Mouse (Mus musculus): Measurements from ENCODE around the gene Cnih2.
"Not testable (repeated sequence)": the region's sequence is repeated elsewhere in the genome, so short reads cannot be mapped to it uniquely, and the experiment has no call there.

Cnih2 gene

GRCm38 (mm10) chr19:5093481-5094242 is 4.7 kb downstream of the Cnih2 start:
- no peak for DNase-seq

- no peak for DNase-seq
These were observed 6.2 kb downstream of the Cnih2 start for GRCm38 (mm10) chr19:5092083-5092482.

GRCm38 (mm10) chr19:5089324-5089723 is 9.0 kb downstream of the Cnih2 start:
- no peak for DNase-seq

- peak; percentile 98 for DNase-seq
These were observed 10.2 kb downstream of the Cnih2 start, which contains the start of gene Yif1a for GRCm38 (mm10) chr19:5087884-5088728. Yif1a (plus strand) TSS chr19:5088538.

- not testable (repeated sequence) for DNase-seq
These were observed 11.8 kb downstream of the Cnih2 start for GRCm38 (mm10) chr19:5086533-5086932.

DNA sequence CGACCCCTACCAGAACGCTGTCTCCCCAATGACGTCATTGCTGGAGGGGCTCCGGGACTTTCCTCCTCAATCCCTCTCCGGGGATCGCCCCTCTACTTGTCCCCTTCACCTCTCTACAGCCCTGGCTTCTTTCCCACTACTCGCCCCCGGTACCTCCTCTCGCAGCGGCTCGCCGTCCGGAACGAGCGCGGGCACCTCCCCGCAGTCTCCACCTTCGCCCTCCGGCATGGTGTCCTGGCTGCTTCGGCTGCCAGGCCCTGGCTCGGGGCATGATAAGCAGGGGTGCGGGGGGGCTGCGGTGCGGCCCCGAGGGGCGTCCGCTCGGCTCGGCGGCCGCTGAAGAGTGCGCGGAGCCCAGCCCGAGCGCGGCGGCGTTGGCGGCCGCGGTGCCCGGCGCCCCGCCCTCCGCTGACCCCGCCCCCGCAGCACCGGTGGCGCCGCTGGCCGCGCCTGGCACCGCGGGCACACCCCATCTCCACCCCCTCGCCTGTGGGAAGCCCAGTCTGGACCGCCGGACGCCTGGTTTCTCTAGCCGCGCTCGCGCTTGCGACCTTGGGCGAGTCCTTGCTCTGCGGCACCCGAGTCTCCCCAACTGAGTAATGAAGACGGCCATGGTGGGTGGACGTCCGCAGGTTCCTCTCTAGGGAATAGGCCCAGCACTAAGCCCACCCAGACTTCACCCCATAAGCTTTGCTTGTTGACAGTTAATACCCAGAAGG is 13.0 kb downstream of the Cnih2 start, which contains the start of gene Tmem151a:
Gene Tmem151a, minus strand, starts transcription at position 387 of the 719 bp plus-strand sequence.
- DNase-seq = no peak

- DNase-seq = no peak
These were observed 13.5 kb downstream of the Cnih2 start for GRCm38 (mm10) chr19:5084834-5085144.

DNA sequence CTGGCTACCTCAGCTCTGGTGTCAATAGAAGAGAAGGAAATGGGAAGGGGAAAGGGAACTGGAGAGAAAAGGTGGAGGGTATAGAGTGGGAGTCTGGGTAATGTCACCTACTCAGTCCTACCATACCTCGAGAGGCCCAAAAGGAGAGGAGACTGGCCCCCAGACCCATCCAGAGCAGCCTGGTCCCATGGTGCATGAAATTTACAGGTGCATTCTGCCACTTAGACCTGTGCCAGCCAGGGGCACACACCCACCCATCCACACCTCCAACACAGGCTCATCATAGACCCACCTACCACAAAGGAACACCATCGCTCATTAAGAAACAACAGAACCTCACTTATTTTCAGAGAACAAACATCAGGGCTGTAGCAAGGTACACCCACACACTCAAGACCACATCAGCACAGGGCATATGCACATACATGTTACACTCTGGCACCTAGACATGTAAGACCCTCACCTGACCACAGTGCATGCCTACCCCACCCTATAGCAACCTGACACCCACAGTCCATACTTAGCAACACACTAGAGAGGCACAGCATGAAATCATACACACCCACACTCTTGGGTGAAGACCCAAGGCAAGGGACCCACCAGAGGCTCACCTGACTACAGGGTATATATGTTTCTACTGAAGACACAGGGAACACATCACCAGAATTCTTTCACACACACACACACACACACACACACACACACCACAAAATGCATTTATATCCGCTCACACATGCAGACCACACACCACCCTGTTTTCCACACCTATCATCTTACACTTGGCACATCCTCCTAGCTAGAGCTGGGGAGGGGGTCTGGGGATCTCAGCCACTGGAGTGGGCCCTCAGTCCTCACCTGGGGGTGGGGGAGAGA is 14.1 kb downstream of the Cnih2 start:
- DNase-seq = no peak

DNA sequence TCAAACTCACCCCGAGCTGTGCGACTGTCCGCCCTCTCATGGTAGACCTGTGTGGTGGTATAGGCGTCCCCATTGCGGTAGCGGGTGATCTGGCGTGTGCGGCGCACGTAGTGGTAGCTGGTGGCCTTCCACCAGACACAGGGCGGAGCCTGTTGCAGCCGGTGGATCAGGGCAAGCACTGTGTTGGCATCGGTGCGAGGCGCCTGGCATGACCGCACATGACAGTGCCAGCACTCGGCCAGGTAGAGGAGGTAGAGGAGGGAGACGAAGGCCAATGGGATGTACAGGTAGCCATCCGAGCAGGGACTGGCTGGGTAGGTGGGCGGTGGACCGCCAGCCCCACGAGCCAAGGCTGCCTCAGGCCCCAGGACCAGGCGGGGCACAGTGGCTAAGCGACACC is 15.7 kb downstream of the Cnih2 start:
- no peak for DNase-seq

DNA sequence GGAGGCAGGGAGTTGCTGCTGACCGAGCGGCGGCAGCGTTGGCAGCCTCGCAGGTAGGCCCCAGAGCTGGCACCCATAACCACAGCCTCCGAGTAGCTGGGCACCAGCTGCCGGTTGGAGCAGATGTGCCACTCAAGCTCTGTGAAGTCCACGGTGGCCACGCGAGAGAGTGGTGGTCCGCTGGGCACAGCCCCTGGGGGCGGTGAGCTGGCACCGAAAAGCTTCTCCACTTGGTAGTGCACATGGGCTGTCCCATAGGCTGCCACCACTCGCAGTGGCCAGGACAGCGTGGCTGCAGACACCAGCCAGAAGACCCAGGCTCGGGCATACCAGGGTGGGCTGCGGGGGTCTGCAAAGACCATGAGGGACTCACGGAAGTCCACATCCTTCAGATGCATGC is 16.3 kb downstream of the Cnih2 start:
- no peak for DNase-seq

GRCm38 (mm10) chr19:5079279-5079678 is 19.0 kb downstream of the Cnih2 start:
- DNase-seq = no peak

GRCm38 (mm10) chr19:5073518-5073917 is 24.8 kb downstream of the Cnih2 start:
- no peak for DNase-seq

- DNase-seq = peak; percentile 72
These were observed 25.3 kb downstream of the Cnih2 start for GRCm38 (mm10) chr19:5073028-5073427.

DNA sequence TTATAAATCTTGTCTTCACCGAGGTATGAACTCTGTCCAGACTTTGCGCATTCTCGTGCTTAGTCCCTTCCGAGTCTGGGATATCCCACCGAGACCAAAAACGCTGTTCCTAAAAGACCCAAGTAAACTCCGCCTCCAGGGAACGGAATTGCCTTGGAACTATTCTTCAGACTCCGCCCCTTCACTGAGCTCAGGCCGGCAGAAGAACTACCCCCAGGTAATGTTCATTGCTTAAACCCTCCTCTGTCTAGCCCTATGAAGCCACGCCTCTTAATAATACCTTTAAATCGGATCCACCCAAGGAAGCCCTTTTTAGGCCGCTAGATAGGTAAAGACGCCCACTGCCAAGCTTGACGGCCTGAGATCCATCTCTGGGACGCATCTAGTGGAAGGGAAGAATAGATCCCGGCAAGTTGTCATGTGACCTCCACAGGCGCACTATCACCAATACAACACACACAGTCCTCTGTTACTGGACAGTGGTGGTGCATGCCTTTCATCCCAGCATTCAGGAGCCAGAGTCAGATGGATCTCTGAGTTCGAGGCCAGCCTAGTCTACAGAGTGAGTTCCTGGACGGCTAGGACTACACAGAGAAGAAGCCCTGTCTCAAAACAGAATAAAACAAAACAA is 25.8 kb downstream of the Cnih2 start:
- DNase-seq = peak; percentile 67

- peak; percentile 93 for DNase-seq
These were observed 26.6 kb downstream of the Cnih2 start for GRCm38 (mm10) chr19:5071545-5072369.

- no peak for DNase-seq
These were observed 27.2 kb downstream of the Cnih2 start for GRCm38 (mm10) chr19:5071077-5071476.

DNA sequence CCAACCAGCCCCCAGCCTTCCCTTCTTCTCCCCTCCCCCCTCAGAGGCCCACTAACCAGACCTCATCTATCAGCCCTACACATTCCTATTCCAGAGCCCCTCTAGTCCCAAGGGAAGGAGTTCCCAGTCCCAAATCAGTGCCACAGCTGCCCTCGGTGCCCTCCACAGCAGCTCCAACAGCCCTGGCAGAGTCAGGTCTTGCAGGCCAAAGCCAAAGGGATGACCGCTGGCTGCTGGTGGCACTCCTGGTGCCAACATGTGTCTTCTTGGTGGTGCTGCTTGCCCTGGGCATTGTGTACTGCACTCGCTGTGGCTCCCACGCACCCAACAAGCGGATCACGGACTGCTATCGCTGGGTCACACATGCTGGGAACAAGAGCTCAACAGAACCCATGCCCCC is 28.3 kb downstream of the Cnih2 start:
- no peak for DNase-seq

- no peak for DNase-seq
These were observed 28.8 kb downstream of the Cnih2 start for GRCm38 (mm10) chr19:5069486-5069885.

GRCm38 (mm10) chr19:5068570-5069234 is 29.6 kb downstream of the Cnih2 start:
- no peak for DNase-seq

DNA sequence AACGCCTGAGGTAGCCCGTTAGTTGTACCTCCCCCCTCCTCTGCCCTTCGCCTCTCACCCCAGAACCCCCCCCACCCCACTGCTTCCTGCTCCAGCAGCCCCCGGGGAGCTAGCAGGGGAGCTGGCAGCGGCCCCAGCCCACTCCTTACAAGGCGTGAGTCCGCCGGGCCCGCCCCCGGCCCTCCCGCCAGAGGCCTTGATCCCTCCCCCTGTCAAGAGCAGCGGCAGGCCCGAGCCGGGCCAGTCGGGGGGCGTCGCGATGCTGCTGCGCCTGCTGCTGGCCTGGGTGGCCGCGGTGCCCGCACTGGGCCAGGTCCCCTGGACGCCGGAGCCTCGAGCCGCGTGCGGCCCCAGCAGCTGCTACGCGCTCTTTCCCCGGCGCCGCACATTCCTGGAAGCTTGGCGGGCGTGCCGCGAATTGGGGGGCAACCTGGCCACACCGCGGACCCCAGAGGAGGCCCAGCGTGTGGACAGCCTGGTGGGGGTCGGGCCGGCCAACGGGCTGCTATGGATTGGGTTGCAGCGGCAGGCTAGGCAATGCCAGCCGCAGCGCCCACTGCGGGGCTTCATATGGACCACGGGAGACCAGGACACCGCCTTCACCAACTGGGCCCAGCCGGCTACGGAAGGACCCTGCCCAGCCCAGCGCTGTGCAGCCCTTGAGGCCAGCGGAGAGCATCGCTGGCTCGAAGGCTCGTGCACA is 30.3 kb downstream of the Cnih2 start, which contains the start of gene Cd248:
Gene Cd248, plus strand, starts transcription at position 212 of the 703 bp plus-strand sequence.
- DNase-seq = peak; percentile 88
